Mouse (Mus musculus) lung, embryonic 15.5 days (tissue): ENCODE measurements around the gene Entpd6. TPM values are rescaled to one million over a fixed set of nuclear protein-coding genes. Genes with fewer than 3 reads are reported as not detected.

Source experiments
- ATAC-seq: fragments of 200-750 bp; cut with Nextera tagmentation; 2 replicates; pipeline ENCODE4 v1.8.0; 2017; ENCODE audit warnings: moderate number of reproducible peaks, borderline replicate concordance; ENCODE audit not compliant: low FRiP score, low TSS enrichment; ENCODE audit errors: extremely low read depth
- H3K27ac ChIP-seq: fragments of 300-500 bp; sonication (generic); 2 replicates; pipeline ENCODE4 v1.5.1; 2015; ENCODE audit warnings: moderate library complexity, mild to moderate bottlenecking, inconsistent platforms
- H3K27me3 ChIP-seq: fragments of 300-500 bp; sonication (generic); 2 replicates; pipeline ENCODE4 v1.6.1; 2015; ENCODE audit warnings: inconsistent platforms
- H3K36me3 ChIP-seq: fragments of 300-500 bp; sonication (generic); 2 replicates; pipeline ENCODE4 v1.6.1; 2015; ENCODE audit warnings: inconsistent platforms
- H3K4me1 ChIP-seq: fragments of 300-500 bp; sonication (generic); 2 replicates; pipeline ENCODE4 v1.6.1; 2015; ENCODE audit warnings: inconsistent platforms
- H3K4me2 ChIP-seq: fragments of 300-500 bp; sonication (generic); 2 replicates; pipeline ENCODE4 v1.6.1; 2015; ENCODE audit warnings: inconsistent platforms, mild to moderate bottlenecking, moderate library complexity
- H3K4me3 ChIP-seq: fragments of 300-500 bp; sonication (generic); 2 replicates; pipeline ENCODE4 v1.5.1; 2015; ENCODE audit warnings: mild to moderate bottlenecking, inconsistent platforms
- H3K9ac ChIP-seq: fragments of 300-500 bp; sonication (generic); 2 replicates; pipeline ENCODE4 v1.6.1; 2015; ENCODE audit warnings: inconsistent platforms
- H3K9me3 ChIP-seq: fragments of 300-500 bp; sonication (generic); 2 replicates; pipeline ENCODE4 v1.6.1; 2016; ENCODE audit warnings: inconsistent platforms
- WGBS: fragments of 180-500 bp; shearing (Covaris S2); methylation state at CpG from one replicate; pipeline ENCODE4 v1.1.7; 2015; 5-methylcytosine and 5-hydroxymethylcytosine counted together
- polyA plus RNA-seq: library from polyadenylated mRNA; unstranded; fragments of >200 nt; fragmentation: Nextera tagmentation; extraction: Ambion mirVana; gene quantifications from 2 replicates; pipeline ENCODE4 v1.2.1, GENCODE M21; 2015

Gene Entpd6
- 33.4 and 35.5 TPM in 2 replicates for polyA plus RNA-seq

DNA sequence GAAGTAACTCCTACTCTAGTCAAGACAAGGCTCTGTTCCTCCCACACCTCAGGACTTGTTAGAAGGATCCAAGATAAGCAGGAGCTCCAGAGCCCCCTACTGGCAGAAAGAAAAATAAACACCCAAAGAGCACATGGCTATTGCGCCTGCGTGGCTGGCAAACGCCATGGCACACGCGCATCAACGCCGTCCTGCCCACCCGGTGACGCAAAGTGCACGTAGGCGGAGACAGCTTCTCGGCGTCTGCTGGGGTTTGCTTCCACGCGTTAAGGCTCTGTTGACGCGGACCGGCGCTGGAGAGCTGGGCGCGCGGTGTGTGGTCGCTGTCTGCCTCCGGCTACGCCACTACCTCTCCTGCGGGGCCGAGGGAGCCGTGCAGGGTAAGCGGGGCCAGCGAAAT is at the start of gene Entpd6:
Gene Entpd6 (plus strand): TSS at position 189 of the 400 bp plus-strand sequence.
- no peaks in the 10 kb centered on the region for H3K27me3 ChIP-seq
- peak; percentile 97 for ATAC-seq
- H3K9me3 ChIP-seq = no peaks in the 10 kb centered on the region
- no peaks in the 10 kb centered on the region for H3K36me3 ChIP-seq
- WGBS = under 1% methylated on average over 30 of the region's 30 CpGs
- peak within 1 kb of the TSS; percentile 83 for H3K4me3 ChIP-seq
- H3K4me1 ChIP-seq = peaks cover 20% of the 10 kb centered on the region
- peak within 1 kb of the TSS; percentile 86 for H3K27ac ChIP-seq
- peak within 1 kb of the TSS; percentile 88 for H3K9ac ChIP-seq
- H3K4me2 ChIP-seq = peak within 1 kb of the TSS; percentile 99

DNA sequence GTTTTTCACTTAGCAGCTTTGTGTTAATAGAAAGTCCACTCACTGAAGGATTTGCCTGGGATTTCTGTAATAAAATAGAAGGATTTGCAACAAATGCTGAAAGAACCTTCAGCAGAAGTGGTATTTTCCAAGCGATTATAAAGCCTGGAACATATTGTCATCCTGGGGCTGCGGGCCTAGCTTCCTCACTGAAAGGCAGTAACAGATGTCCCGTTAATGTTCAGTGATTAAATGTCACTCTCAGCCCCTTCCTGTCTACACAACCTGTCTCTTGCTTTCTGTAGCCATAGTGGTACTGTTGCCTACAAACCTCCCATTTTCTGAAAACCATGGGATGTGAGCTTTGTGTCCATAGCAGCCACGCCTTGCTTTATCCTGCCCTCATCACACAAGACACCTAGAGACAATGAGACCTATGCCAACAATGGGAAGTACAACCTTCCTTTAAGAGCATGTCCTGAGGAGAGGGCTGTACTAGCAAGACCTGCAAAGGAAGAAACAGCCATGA is 36.6 kb upstream of the Entpd6 start:
- ATAC-seq = no peak
- Histone ChIP-seq H3K36me3 (no peaks in the 10 kb centered on the region), H3K27ac (no peak overlapping the region), H3K9me3 (no peaks in the 10 kb centered on the region), H3K9ac (no peak overlapping the region), H3K4me3 (no peak overlapping the region), H3K4me1 (no peaks in the 10 kb centered on the region), H3K27me3 (no peaks in the 10 kb centered on the region), H3K4me2 (no peak overlapping the region)
- WGBS = 79% methylated on average over 4 of the region's 4 CpGs

DNA sequence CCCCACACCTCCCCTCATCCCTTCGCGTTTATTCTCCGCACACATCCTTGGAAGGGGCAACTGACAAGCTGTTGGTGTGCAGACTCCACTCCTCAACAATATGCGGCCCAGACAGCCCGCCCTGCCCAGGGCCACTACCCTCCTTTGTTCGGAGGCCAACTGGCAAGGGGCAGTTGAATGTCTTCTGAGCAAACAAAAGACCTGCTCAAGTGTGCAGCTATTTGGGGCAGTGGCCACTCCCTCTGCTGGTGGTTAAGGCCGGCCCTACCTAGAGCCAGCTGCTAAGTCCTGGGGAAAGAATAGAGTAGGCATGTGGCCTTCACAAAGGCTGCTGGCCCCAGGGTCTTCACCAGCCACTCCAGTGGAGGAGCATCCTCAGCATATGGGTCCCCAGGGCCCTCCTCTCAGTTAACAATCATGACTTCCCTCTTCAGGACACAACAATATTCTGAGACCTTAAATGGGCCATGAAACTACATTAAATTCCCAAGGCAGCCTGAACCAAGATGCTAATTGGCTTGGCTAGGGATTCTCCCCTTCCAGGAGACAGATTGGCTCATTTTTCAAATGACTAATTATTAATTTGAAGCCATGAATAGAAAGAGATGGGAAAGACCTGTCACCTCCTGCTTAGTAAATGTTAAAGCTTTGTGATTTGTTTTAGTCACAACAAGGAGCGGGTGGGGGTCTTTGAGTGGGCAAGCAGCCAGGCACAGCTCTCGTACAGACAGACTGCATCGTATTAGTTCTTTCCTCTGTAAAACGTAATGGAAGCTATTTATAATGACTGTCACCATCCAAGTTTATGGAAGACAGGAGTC is 12.9 kb upstream of the Entpd6 start:
- no peak for ATAC-seq
- H3K4me1 ChIP-seq = no peaks in the 10 kb centered on the region
- WGBS = 60% methylated on average over 11 of the region's 11 CpGs

DNA sequence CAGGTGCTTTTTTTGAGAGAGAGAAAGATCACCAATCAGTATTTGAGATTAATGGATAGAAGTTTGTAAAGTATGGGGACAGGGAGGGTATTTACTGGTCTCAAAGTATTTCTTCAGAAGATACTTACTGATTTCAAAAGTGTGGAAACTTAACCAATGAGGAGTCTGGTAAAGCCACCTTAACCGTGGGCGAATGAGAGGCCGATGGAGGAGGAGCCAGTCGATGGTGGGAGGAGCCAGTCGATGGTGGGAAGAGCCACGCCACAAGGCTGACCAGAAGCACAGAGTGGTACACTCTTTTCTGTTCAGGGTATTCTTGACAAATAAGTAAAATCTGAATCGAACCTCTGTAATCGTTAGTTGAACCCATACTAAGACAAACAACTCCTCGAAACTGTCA is 11.0 kb upstream of the Entpd6 start:
- Histone ChIP-seq H3K4me3 (no peak overlapping the region), H3K9me3 (no peaks in the 10 kb centered on the region), H3K27ac (no peak overlapping the region), H3K4me2 (no peak overlapping the region), H3K36me3 (no peaks in the 10 kb centered on the region), H3K4me1 (no peaks in the 10 kb centered on the region), H3K27me3 (no peaks in the 10 kb centered on the region), H3K9ac (no peak overlapping the region)
- WGBS = 75% methylated on average over 9 of the region's 9 CpGs
- ATAC-seq = no peak

More for the DNA sequence above, 12.9 kb upstream of the Entpd6 start:
- H3K9ac ChIP-seq = no peak overlapping the region
- H3K4me2 ChIP-seq = no peak overlapping the region
- H3K36me3 ChIP-seq = no peaks in the 10 kb centered on the region
- no peaks in the 10 kb centered on the region for H3K9me3 ChIP-seq
- H3K27me3 ChIP-seq = no peaks in the 10 kb centered on the region
- no peak overlapping the region for H3K27ac ChIP-seq
- no peak overlapping the region for H3K4me3 ChIP-seq

DNA sequence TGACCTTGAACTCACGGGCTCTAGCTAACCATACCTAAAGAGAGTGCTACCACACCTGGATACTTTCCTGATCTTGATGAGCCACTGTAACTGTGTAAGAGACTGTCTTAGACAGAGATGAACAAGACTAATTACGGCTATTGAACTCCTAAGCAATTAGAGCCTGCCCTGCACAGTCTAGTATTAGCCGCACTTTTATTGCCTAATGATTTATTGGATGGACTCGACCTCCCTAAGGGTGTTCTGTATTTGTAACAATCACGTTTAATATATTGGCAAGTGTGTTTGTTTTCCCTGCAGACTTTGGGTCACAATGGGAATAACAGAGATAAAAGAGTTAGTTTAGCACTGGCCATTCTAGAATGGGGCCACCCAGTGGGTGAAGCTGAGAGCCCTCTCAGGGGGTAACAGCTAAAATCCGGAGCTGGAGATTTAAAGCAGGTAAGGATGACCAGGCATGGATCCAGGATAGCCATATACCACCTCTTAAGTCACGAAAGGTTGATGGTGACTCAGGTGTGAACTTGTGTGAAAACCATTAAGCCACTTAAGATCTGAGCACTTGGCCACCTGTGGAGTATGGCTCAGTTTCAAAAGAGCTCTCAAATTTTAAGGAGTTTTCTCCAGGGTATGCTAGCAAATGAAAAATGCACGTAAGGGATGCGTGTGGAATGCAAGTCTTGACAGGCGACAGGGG is 8.5 kb upstream of the Entpd6 start:
- ATAC-seq = no peak
- 53% methylated on average over 10 of the region's 10 CpGs for WGBS
- Histone ChIP-seq H3K4me2 (no peak overlapping the region), H3K27me3 (no peaks in the 10 kb centered on the region), H3K4me3 (no peak overlapping the region), H3K9ac (no peak overlapping the region), H3K4me1 (no peaks in the 10 kb centered on the region), H3K9me3 (no peaks in the 10 kb centered on the region), H3K27ac (no peak overlapping the region), H3K36me3 (no peaks in the 10 kb centered on the region)

DNA sequence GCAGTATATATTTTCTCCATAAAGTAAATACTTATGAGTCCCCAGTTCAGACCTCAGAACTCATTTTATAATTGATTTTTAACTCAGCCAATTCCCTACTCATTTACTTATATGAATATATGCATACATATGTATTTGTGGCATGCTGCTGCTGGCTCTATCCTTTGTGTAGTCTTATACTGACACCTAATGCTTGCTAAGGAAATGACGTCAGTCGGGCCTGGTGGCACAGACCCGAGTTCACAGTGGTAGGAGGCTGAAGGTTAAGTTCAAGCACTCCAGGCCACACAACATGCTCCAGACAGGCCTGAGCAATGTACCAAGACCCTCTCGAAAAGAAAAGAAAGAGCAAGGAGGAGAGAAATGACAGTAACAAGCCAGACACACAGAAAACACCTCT is 7.4 kb upstream of the Entpd6 start:
- Histone ChIP-seq H3K27me3 (no peaks in the 10 kb centered on the region), H3K9ac (no peak overlapping the region), H3K4me2 (no peak overlapping the region), H3K36me3 (no peaks in the 10 kb centered on the region), H3K27ac (no peak overlapping the region), H3K4me1 (no peaks in the 10 kb centered on the region), H3K9me3 (no peaks in the 10 kb centered on the region), H3K4me3 (no peak overlapping the region)
- no peak for ATAC-seq
- WGBS = 39% methylated on average over 4 of the region's 4 CpGs

DNA sequence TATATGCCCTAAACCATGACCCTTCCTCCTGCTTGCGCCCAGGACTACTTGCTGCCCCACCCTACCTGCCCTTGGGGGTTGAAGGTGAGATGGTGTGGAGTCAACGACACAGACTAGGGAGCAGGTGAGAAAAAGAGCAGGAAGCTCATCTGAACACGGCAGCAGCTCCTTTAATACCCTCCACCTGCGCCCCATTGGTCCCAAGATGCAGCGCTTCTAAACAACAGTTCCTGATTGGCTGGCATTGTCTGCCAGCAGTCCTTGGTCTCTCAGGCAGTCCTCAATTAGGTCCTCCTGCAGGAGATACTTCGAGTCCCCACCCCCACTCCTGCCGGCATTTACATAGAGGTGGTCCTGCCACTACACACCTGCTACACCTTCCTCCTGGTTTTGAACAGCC is 3.8 kb upstream of the Entpd6 start:
- H3K27ac ChIP-seq = no peak overlapping the region
- H3K4me2 ChIP-seq = no peak overlapping the region
- no peak for ATAC-seq
- 66% methylated on average over 7 of the region's 7 CpGs for WGBS
- no peaks in the 10 kb centered on the region for H3K9me3 ChIP-seq
- no peak overlapping the region for H3K9ac ChIP-seq
- H3K4me3 ChIP-seq = no peak overlapping the region
- no peaks in the 10 kb centered on the region for H3K27me3 ChIP-seq
- peaks cover 8% of the 10 kb centered on the region for H3K4me1 ChIP-seq
- H3K36me3 ChIP-seq = no peaks in the 10 kb centered on the region

DNA sequence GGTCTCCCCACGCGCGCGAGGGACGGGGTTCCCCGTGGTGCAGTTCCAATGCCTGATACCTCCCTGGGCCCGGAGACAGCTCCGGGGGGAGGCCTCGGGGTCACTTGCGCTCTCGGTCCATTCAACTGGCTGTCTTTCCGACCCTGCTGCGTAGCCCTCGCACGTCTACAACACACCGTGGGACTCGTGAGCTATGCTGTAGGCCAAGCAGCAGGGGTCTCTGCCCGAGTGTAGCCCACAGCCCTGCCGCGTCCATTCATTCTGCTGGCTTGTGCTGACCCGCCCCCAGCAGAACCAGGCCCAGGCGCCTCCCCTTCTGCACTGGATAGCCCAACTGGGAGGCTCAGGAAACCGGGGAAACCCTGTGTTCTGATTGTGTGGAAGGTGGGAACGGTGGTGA is 441 bp downstream of the Entpd6 start:
- under 1% methylated on average over 24 of the region's 24 CpGs for WGBS
- H3K36me3 ChIP-seq = no peaks in the 10 kb centered on the region
- H3K4me2 ChIP-seq = peak overlapping the region; percentile 99
- H3K9ac ChIP-seq = peak overlapping the region; percentile 88
- H3K27ac ChIP-seq = peak overlapping the region; percentile 86
- no peaks in the 10 kb centered on the region for H3K27me3 ChIP-seq
- no peaks in the 10 kb centered on the region for H3K9me3 ChIP-seq
- H3K4me3 ChIP-seq = peak overlapping the region; percentile 83
- peak; percentile 88 for ATAC-seq
- H3K4me1 ChIP-seq = peaks cover 20% of the 10 kb centered on the region

DNA sequence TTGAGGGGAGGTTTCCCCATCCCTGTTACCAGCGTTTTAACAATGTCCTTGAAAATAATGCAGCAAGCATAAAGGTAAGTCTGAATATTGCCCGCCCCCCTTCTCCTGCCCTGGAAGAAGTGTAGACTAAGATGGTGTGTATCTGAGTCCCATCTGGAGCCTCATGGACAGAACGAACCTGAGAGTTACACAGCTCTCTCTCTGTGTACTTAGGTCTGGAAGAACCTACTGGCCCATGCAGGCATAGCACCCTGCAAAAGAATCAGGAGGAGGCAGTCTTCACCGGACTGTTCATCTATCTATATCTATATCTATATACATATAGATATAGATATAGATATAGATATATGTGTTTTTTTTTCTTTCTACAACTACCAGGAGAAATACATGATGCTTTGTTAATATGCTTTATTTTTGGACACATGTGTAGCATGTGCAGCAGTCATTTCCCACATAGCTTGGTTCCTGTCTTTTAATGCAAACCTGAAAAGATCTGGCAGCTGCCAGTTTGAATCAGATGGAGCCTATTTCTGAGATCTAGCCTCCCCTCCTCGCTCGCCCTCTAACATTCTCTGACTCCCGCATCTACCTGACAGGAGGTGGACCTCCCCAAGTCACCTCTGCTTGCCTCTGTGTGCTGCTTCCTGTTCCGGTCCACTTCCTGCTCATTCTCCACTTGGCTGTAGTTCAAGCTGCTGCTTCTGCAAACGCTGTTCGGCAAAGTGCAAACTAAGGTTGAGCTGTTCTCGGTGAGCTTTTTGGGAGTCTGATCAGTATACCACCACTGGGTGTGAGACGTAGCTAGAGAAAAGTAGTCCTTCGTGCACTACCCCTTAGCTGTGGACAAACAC is 1.5 kb downstream of the Entpd6 start:
- no peaks in the 10 kb centered on the region for H3K27me3 ChIP-seq
- peak overlapping the region; percentile 99 for H3K4me2 ChIP-seq
- H3K9me3 ChIP-seq = no peaks in the 10 kb centered on the region
- H3K4me3 ChIP-seq = peak overlapping the region; percentile 83
- whole genome bisulfite sequencing = 54% methylated on average over 13 of the region's 13 CpGs
- ATAC-seq = no peak
- no peak overlapping the region for H3K9ac ChIP-seq
- H3K27ac ChIP-seq = no peak overlapping the region
- peaks cover 20% of the 10 kb centered on the region for H3K4me1 ChIP-seq
- H3K36me3 ChIP-seq = no peaks in the 10 kb centered on the region; the same call in 1 of the 2 replicates

DNA sequence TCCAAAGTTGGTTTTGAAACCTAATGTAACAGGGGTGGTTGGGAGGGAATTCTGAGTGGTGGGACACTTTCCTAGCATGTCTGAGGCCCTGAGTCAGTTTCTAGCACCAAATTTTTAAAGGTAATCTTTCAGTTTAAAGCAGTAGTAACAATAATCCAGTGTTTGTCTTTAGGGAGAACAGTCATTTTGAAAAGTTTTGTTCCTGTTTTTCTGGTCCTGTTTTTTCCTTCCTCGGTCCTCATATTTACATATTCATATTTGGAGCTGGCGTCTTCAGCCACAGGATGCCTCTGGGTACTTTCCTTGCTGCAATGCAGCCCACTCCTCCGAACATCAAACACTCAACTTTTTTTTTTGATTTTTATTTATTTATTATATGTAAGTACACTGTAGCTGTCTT is 6.2 kb downstream of the Entpd6 start:
- H3K36me3 ChIP-seq = peaks cover 29% of the 10 kb centered on the region

DNA sequence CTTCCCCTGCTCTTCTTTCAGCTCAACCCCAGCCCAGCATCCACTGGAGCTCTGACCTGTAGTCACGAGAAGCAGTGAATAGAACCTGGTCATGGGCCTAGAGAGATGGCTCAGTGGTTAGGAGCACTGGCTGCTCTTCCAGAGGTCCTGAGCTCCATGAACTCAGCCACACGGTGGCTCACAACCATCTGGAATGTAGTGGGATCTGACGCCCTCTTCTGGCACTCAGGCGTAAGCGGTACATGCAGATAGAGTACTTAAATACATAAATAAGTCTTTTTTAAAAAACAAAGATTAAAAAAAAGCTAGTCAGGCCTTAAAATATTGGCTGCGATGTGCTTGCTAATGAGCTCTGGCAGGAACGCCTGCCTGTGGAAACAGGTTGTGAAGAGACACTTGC is 12.6 kb downstream of the Entpd6 start:
- H3K36me3 ChIP-seq = peaks cover 48% of the 10 kb centered on the region
- H3K4me2 ChIP-seq = no peak overlapping the region
- no peaks in the 10 kb centered on the region for H3K9me3 ChIP-seq
- no peak overlapping the region for H3K4me3 ChIP-seq
- H3K9ac ChIP-seq = no peak overlapping the region
- peaks cover 10% of the 10 kb centered on the region; the same call in 1 of the 2 replicates for H3K4me1 ChIP-seq
- no peak for ATAC-seq
- WGBS = 82% methylated on average over 7 of the region's 7 CpGs
- H3K27me3 ChIP-seq = no peaks in the 10 kb centered on the region
- H3K27ac ChIP-seq = no peak overlapping the region

More for the DNA sequence above, 6.2 kb downstream of the Entpd6 start:
- no peak for ATAC-seq
- peaks cover 12% of the 10 kb centered on the region for H3K4me1 ChIP-seq
- H3K9me3 ChIP-seq = no peaks in the 10 kb centered on the region
- no peak overlapping the region for H3K4me2 ChIP-seq
- no peaks in the 10 kb centered on the region for H3K27me3 ChIP-seq
- WGBS = 80% methylated on average over 3 of the region's 3 CpGs
- no peak overlapping the region for H3K27ac ChIP-seq
- no peak overlapping the region for H3K4me3 ChIP-seq
- no peak overlapping the region for H3K9ac ChIP-seq
